Mouse (Mus musculus) spleen, embryonic (tissue): ENCODE measurements around the gene Riiad1.

Source experiments
- CTCF ChIA-PET: fragments of 350-600 bp; sonication (Branson Sonifier 250); formaldehyde crosslinking; loops from one replicate; lab custom pipeline; 2022; lab: Charles Lee

Riiad1 gene

GRCm38 (mm10) chr3:94480291-94480884 lies at the start of gene Riiad1:
Gene Riiad1, minus strand, starts transcription at chr3:94480341.
- CTCF ChIA-PET: no interaction called here

GRCm38 (mm10) chr3:94526731-94527130 lies 46.6 kb upstream of the Riiad1 start:
- CTCF ChIA-PET: no interaction called here

GRCm38 (mm10) chr3:94506664-94507063 lies 26.5 kb upstream of the Riiad1 start:
- CTCF ChIA-PET: no interaction called here

GRCm38 (mm10) chr3:94502243-94502642 lies 22.1 kb upstream of the Riiad1 start:
- CTCF ChIA-PET: interaction anchor here (0.6 kb wide), 1 partner anchor 72 kb away, joined by 3 read pairs; no protein-coding TSS in a partner anchor

GRCm38 (mm10) chr3:94497162-94497561 lies 17.0 kb upstream of the Riiad1 start:
- CTCF ChIA-PET: no interaction called here

GRCm38 (mm10) chr3:94487581-94487980 lies 7.4 kb upstream of the Riiad1 start:
- CTCF ChIA-PET: no interaction called here

- CTCF ChIA-PET: no interaction called here
Measured at GRCm38 (mm10) chr3:94485922-94486321, 5.8 kb upstream of the Riiad1 start.

GRCm38 (mm10) chr3:94483790-94484439 lies 3.8 kb upstream of the Riiad1 start:
- CTCF ChIA-PET: no interaction called here

- CTCF ChIA-PET: no interaction called here
Measured at GRCm38 (mm10) chr3:94482764-94483385, 2.7 kb upstream of the Riiad1 start.

GRCm38 (mm10) chr3:94481429-94481828 lies 1.3 kb upstream of the Riiad1 start:
- CTCF ChIA-PET: no interaction called here

- CTCF ChIA-PET: no interaction called here
Measured at GRCm38 (mm10) chr3:94479564-94479963, 577 bp downstream of the Riiad1 start.

- CTCF ChIA-PET: no interaction called here
Measured at GRCm38 (mm10) chr3:94478591-94479169, 1.5 kb downstream of the Riiad1 start.

- CTCF ChIA-PET: interaction anchor here (0.5 kb wide), 1 partner anchor 1926 kb away, joined by 3 read pairs; no protein-coding TSS in a partner anchor
Measured at GRCm38 (mm10) chr3:94477981-94478422, 2.1 kb downstream of the Riiad1 start, which contains the start of gene Celf3. Gene Celf3, plus strand, starts transcription at chr3:94478295.

- CTCF ChIA-PET: interaction anchor here (0.5 kb wide), 1 partner anchor 1926 kb away, joined by 3 read pairs; no protein-coding TSS in a partner anchor
Measured at GRCm38 (mm10) chr3:94477444-94477843, 2.7 kb downstream of the Riiad1 start.

- CTCF ChIA-PET: no interaction called here
Measured at GRCm38 (mm10) chr3:94476301-94477035, 3.7 kb downstream of the Riiad1 start.

- CTCF ChIA-PET: interaction anchor here (0.8 kb wide), 1 partner anchor 115 kb away, joined by 15 read pairs; no protein-coding TSS in a partner anchor
Measured at GRCm38 (mm10) chr3:94473567-94474232, 6.4 kb downstream of the Riiad1 start.

- CTCF ChIA-PET: interaction anchor here (0.8 kb wide), 1 partner anchor 114 kb away, joined by 15 read pairs; no protein-coding TSS in a partner anchor
Measured at GRCm38 (mm10) chr3:94473115-94473505, 7.0 kb downstream of the Riiad1 start.

- CTCF ChIA-PET: interaction anchor here (0.8 kb wide), 1 partner anchor 114 kb away, joined by 15 read pairs; no protein-coding TSS in a partner anchor
Measured at GRCm38 (mm10) chr3:94472447-94473114, 7.6 kb downstream of the Riiad1 start.

GRCm38 (mm10) chr3:94468931-94469330 lies 11.2 kb downstream of the Riiad1 start:
- CTCF ChIA-PET: no interaction called here
